Mouse (Mus musculus) embryonic facial prominence, embryonic 12.5 days (tissue): ENCODE data around the gene Mettl18. TPM values are rescaled to one million over a fixed set of nuclear protein-coding genes. Genes with fewer than 3 reads are reported as not detected.

Experiments
- ATAC-seq: fragments of 200-750 bp; cut with Nextera tagmentation; 2 replicates; pipeline ENCODE4 v1.8.0; 2017; ENCODE audit not compliant: insufficient number of reproducible peaks, insufficient read depth, low FRiP score, low TSS enrichment
- H3K27ac ChIP-seq: fragments of 300-500 bp; sonication (generic); 2 replicates; pipeline ENCODE4 v1.5.1; 2016; ENCODE audit warnings: mild to moderate bottlenecking
- H3K27me3 ChIP-seq: fragments of 300-500 bp; sonication (generic); 2 replicates; pipeline ENCODE4 v1.6.1; 2016; ENCODE audit warnings: mild to moderate bottlenecking, moderate library complexity
- H3K36me3 ChIP-seq: fragments of 300-500 bp; sonication (generic); 2 replicates; pipeline ENCODE4 v1.6.1; 2016; ENCODE audit warnings: mild to moderate bottlenecking
- H3K4me1 ChIP-seq: fragments of 300-500 bp; sonication (generic); 2 replicates; pipeline ENCODE4 v1.6.1; 2016
- H3K4me2 ChIP-seq: fragments of 300-500 bp; sonication (generic); replicated peaks from 2 replicates; pipeline ENCODE4 v1.6.1; 2016; ENCODE audit warnings: mild to moderate bottlenecking, moderate library complexity
- H3K4me3 ChIP-seq: fragments of 300-500 bp; sonication (generic); 2 replicates; pipeline ENCODE4 v1.5.1; 2016; ENCODE audit warnings: mild to moderate bottlenecking
- H3K9ac ChIP-seq: fragments of 300-500 bp; sonication (generic); 2 replicates; pipeline ENCODE4 v1.6.1; 2016; ENCODE audit warnings: mild to moderate bottlenecking, moderate library complexity
- H3K9me3 ChIP-seq: fragments of 300-500 bp; sonication (generic); 2 replicates; pipeline ENCODE4 v1.6.1; 2016; ENCODE audit warnings: mild to moderate bottlenecking, moderate library complexity
- whole genome bisulfite sequencing: fragments of 180-500 bp; shearing (Covaris S2); methylation state at CpG from one replicate; pipeline ENCODE4 v1.1.7; 2016; 5-methylcytosine and 5-hydroxymethylcytosine counted together
- polyA plus RNA-seq: library from polyadenylated mRNA; unstranded; fragments of >200 nt; fragmentation: Nextera tagmentation; extraction: Ambion mirVana; gene quantifications from 2 replicates; pipeline ENCODE4 v1.2.1, GENCODE M21; 2016

Mettl18 gene
- 9.2 and 10.3 TPM in 2 replicates for polyA plus RNA-seq

DNA sequence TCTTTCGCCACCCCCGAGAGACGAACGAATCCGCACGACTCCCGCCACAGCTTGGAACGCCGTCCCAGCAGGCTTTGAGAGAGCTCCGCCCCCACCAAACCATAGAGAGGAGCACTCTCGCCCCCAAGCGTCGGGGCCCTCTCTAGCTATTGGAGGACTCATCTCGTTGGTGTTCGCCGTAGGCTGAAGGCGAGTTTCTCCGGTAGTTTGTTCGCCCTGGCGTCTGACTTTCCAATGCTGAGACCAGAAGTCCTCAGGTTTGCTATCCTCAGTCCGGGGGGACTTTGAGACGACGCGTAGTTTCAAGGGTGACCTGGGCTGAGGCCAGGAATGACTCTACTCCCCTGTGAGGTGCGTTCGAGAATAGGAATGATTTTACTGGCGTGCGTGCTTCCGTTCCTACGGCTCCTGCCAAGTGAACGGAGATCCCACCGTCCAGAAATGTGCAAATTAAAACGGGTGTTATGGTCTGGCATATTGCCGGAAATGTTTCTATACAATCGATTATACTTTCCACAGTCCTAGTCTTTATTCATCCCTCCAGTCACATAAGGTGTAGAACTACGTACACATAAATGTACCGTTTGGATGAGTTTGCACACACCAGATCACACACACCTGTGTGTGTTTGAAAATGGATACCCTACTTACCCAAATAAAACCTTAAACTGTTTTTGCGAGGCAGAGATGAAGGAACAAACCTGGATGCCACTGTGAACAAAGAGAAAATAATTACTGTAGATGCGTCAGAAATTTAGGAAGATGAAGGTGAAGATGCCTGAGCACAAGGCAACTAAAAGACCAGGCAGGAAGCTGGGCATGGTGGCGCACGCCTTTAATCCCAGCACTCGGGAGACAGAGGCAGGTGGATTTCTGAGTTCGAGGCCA is at the start of gene Mettl18, which contains the start of gene BC055324:
TSS of gene Mettl18 (plus strand) at position 169 of the 888 bp plus-strand sequence.
TSS of gene BC055324 (minus strand) at position 76 of the 888 bp plus-strand sequence.
- Histone ChIP-seq H3K36me3 (no peaks in the 10 kb centered on the region; the same call in 1 of the 2 replicates), H3K9ac (peak within 1 kb of the TSS; percentile 81), H3K9me3 (no peaks in the 10 kb centered on the region), H3K4me3 (peak within 1 kb of the TSS; percentile 81), H3K4me1 (no peaks in the 10 kb centered on the region), H3K27me3 (no peaks in the 10 kb centered on the region), H3K4me2 (peak within 1 kb of the TSS; percentile 69), H3K27ac (peak within 1 kb of the TSS; percentile 78)
- peak; percentile 90 for ATAC-seq
- WGBS: 3% methylated on average over 43 of the region's 43 CpGs

DNA sequence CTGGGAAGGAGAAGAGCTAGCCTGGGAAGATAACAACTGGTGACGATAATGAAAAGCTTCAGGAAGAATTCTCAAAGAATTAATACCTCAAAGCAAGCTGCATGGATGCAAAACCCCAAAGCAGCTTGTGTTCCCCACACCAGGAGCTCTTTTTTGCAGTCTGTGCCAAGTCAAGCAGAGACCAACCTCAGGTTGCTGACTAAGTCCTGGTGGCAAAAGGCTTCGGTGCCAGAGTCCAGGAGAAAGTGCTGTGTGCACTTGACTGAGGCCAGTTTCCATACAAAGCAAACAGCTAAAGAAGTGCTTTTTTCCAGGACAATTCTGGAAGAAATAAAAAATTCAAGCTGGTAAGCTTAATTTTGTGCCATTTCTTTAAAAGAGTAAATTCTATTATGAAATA is 41.3 kb upstream of the Mettl18 start:
- 96% methylated on average over 2 of the region's 2 CpGs for WGBS
- Histone ChIP-seq H3K4me3 (no peak overlapping the region), H3K4me1 (no peaks in the 10 kb centered on the region), H3K4me2 (no peak overlapping the region), H3K9me3 (no peaks in the 10 kb centered on the region), H3K36me3 (peaks cover 75% of the 10 kb centered on the region), H3K27me3 (no peaks in the 10 kb centered on the region), H3K9ac (no peak overlapping the region), H3K27ac (no peak overlapping the region)
- no peak for ATAC-seq

DNA sequence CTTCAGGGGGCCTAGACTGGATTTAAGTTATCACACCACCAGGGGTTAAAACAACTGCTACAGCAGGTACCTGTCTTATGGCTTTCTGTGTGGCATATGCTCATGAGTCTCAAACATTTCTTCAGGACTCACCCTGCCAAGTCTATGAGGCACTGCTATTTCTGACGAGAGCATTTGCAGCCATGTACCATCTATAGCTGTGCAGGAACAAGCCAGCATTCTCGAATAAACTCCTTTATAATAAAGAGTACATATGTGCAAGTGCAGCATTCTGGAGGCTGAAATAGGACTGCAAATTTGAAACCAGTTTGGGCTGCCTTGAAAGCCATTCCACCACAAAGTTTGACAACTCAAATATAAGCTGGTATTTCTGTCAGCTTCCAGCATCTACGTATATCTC is 36.7 kb upstream of the Mettl18 start:
- H3K27me3 ChIP-seq: no peaks in the 10 kb centered on the region
- no peak for ATAC-seq
- H3K4me3 ChIP-seq: no peak overlapping the region
- no peak overlapping the region for H3K27ac ChIP-seq
- no peak overlapping the region for H3K9ac ChIP-seq
- no peaks in the 10 kb centered on the region for H3K9me3 ChIP-seq
- peaks cover 44% of the 10 kb centered on the region for H3K36me3 ChIP-seq
- H3K4me2 ChIP-seq: no peak overlapping the region
- no peaks in the 10 kb centered on the region for H3K4me1 ChIP-seq
- WGBS: 92% methylated on average over 3 of the region's 3 CpGs

DNA sequence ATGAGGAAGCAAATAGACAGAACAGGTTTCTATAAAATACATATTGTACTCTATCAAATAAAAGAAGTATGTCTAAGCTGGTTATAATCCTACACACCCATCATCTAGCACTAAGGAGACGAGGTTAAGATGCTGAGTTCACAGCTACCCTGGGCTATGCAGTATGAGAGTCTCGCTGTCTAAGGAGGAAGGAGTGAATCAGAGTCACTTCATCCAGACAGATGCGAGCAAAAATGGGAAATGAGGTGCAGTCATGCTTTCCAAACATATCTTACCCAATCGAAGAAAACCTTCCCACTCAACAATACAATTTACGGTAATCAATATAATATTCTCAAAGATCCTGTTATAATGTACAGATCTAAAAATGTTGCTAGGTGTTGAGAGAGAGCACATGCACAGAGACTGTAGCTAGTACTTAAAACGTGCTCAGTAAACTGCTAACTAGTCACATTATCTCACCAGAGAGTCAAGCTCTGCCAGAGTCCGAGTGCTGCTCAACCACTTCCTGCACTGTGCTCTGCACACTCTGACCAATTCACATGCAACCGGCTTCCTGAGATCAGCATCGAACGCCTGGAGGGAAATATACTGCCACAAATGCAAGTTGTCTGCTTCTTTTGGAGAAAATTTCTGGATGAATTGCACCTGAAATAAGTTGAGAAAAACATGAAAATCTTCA is 30.5 kb upstream of the Mettl18 start:
- WGBS: 92% methylated on average over 10 of the region's 10 CpGs
- peaks cover 28% of the 10 kb centered on the region for H3K36me3 ChIP-seq
- H3K4me1 ChIP-seq: no peaks in the 10 kb centered on the region
- H3K9ac ChIP-seq: no peak overlapping the region
- H3K4me3 ChIP-seq: no peak overlapping the region
- no peak overlapping the region for H3K4me2 ChIP-seq
- no peak overlapping the region for H3K27ac ChIP-seq
- ATAC-seq: no peak
- no peaks in the 10 kb centered on the region for H3K27me3 ChIP-seq
- no peaks in the 10 kb centered on the region for H3K9me3 ChIP-seq

DNA sequence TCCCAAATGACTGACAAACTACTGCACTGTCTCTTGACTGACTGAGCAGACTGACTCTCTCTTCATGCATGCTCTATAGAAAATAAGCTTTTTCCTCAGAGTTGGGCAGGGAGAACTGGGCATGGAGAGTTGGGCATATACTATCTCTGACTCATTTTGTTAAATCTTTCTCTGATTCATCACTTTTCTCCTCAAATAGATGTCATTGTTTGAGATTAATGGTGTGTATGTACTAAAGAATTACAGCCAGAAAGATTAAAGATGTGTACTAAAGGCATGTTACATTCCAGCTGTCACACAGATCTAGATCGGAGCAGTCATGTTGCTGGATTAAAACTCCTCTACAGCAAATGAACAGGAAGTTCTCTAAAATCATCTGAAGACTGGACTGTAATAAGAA is 20.2 kb upstream of the Mettl18 start:
- no peak overlapping the region for H3K9ac ChIP-seq
- H3K4me3 ChIP-seq: no peak overlapping the region
- H3K36me3 ChIP-seq: peaks cover 18% of the 10 kb centered on the region
- no peak overlapping the region for H3K27ac ChIP-seq
- no peaks in the 10 kb centered on the region for H3K4me1 ChIP-seq
- no peak overlapping the region for H3K4me2 ChIP-seq
- 90% methylated on average over 1 of the region's 1 CpGs for WGBS
- no peaks in the 10 kb centered on the region for H3K9me3 ChIP-seq
- ATAC-seq: no peak
- H3K27me3 ChIP-seq: no peaks in the 10 kb centered on the region

DNA sequence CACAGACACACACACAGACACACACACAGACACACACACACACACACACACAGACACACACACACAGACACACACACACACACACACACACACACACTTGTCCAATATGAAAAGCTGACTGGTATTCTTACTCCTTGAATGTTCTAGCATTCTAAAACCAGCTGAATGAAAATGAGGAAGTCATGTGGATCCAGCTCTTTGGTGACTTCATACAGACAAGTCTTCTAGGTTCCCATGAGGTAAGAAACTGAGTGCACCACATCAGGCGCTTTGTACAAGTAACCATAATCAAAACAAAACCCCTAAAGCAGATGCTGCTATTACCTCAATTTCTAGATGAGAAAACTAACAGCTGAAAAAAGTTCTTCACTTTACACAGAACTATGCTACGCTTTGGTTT is 19.6 kb upstream of the Mettl18 start:
- no peak for ATAC-seq
- no peak overlapping the region for H3K4me3 ChIP-seq
- H3K9me3 ChIP-seq: no peaks in the 10 kb centered on the region
- peaks cover 24% of the 10 kb centered on the region for H3K36me3 ChIP-seq
- no peaks in the 10 kb centered on the region for H3K27me3 ChIP-seq
- no peak overlapping the region for H3K4me2 ChIP-seq
- no peaks in the 10 kb centered on the region for H3K4me1 ChIP-seq
- no peak overlapping the region for H3K9ac ChIP-seq
- no peak overlapping the region for H3K27ac ChIP-seq
- WGBS: 90% methylated on average over 2 of the region's 2 CpGs

DNA sequence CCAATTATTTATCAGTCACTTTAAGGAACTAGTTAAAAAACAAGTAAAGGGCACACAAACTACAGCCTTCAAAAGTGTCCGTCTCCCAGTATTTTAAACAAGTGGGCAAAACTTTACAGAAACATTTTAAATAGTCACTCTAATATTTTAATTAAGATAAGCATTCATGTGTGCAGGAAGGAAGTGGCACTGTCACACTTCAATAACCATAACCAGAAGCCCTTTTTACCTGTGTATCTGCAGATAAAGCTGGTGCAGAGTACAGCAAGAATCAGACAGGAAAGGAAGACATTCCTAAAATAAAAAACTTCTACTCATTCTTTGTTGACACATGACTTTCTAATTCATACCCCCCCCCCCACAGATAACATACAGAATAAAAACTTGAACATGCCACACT is 18.2 kb upstream of the Mettl18 start:
- Histone ChIP-seq H3K4me2 (no peak overlapping the region), H3K27me3 (no peaks in the 10 kb centered on the region), H3K4me3 (no peak overlapping the region), H3K36me3 (peaks cover 29% of the 10 kb centered on the region), H3K9me3 (no peaks in the 10 kb centered on the region), H3K27ac (no peak overlapping the region), H3K4me1 (no peaks in the 10 kb centered on the region), H3K9ac (no peak overlapping the region)
- WGBS: 90% methylated on average over 1 of the region's 1 CpGs
- no peak for ATAC-seq

DNA sequence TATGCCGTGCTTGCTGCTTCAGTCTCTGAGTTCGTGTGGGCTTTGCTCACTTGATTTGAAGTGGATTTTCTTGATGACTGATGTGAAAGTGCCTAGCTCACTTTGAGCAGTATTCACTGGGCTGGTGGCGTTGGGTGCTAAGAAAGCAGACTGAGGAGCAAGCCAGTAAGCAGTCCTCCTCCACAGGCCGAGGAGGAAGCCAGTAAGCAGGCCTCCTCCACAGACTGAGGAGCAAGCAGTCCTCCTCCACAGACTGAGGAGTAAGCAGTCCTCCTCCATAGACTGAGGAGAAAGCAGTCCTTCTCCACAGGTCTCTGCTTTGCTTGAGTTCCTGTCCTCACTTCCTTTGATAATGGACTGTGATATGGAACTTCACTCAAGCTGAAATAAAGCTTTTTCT is 2.3 kb upstream of the Mettl18 start:
- ATAC-seq: no peak
- Histone ChIP-seq H3K9ac (no peak overlapping the region), H3K9me3 (no peaks in the 10 kb centered on the region), H3K27me3 (no peaks in the 10 kb centered on the region), H3K27ac (no peak overlapping the region), H3K4me3 (no peak overlapping the region), H3K36me3 (peaks cover 5% of the 10 kb centered on the region; the same call in 1 of the 2 replicates), H3K4me2 (no peak overlapping the region), H3K4me1 (no peaks in the 10 kb centered on the region)
- 82% methylated on average over 4 of the region's 4 CpGs for WGBS

DNA sequence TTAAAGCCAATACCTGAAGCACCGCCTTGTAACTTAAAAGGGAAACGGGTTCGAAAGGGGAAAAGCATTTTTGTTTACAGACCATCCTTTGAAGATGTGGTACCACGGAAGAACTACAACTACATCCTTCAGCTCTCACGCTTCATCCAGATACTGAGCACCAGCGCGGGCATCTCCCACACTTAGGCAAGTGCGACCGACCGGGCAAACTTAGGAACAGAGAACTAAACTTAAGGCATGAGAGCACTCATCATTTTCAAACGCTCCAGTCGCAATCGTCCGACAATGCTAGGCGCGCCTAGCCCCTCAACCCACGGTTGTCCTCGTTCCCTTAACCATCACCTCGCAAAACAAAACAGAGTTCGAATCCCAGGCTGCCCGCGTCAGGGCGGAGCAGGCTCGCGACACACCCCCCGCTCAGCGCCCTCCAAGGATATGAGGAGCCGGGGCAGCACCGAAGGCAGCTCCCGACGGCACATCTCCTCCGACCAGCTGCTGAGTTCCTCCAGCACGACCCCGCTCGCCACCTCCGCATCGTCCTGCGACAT is 442 bp upstream of the Mettl18 start:
- H3K27me3 ChIP-seq: no peaks in the 10 kb centered on the region
- peak overlapping the region; percentile 69 for H3K4me2 ChIP-seq
- no peaks in the 10 kb centered on the region for H3K4me1 ChIP-seq
- H3K9me3 ChIP-seq: no peaks in the 10 kb centered on the region
- H3K4me3 ChIP-seq: peak overlapping the region; percentile 81
- peak overlapping the region; percentile 54; the same call in 1 of the 2 replicates for H3K27ac ChIP-seq
- 1% methylated on average over 38 of the region's 38 CpGs for WGBS
- H3K9ac ChIP-seq: peak overlapping the region; percentile 81
- ATAC-seq: peak; percentile 61
- no peaks in the 10 kb centered on the region; the same call in 1 of the 2 replicates for H3K36me3 ChIP-seq

DNA sequence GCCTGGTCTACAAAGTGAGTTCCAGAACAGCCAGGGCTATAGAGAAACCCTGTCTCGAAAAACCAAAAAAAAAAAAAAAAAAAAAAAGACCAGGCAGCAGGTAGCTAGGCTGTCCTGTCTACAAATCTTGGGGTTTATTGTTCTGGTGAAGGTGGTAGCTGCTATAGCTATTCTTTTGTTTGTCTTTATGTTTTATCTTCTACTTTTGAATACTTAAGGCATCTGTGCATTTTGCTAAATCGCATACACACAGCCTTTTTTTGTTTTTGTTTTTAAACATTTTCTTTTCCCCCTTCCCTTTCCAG is 872 bp downstream of the Mettl18 start:
- ATAC-seq: no peak
- Histone ChIP-seq H3K9ac (peak overlapping the region; percentile 81; the same call in 1 of the 2 replicates), H3K9me3 (no peaks in the 10 kb centered on the region), H3K4me3 (peak overlapping the region; percentile 81; the same call in 1 of the 2 replicates), H3K27ac (no peak overlapping the region), H3K4me2 (peak overlapping the region; percentile 69), H3K36me3 (no peaks in the 10 kb centered on the region; the same call in 1 of the 2 replicates), H3K4me1 (no peaks in the 10 kb centered on the region), H3K27me3 (no peaks in the 10 kb centered on the region)
- 57% methylated on average over 2 of the region's 2 CpGs for WGBS

DNA sequence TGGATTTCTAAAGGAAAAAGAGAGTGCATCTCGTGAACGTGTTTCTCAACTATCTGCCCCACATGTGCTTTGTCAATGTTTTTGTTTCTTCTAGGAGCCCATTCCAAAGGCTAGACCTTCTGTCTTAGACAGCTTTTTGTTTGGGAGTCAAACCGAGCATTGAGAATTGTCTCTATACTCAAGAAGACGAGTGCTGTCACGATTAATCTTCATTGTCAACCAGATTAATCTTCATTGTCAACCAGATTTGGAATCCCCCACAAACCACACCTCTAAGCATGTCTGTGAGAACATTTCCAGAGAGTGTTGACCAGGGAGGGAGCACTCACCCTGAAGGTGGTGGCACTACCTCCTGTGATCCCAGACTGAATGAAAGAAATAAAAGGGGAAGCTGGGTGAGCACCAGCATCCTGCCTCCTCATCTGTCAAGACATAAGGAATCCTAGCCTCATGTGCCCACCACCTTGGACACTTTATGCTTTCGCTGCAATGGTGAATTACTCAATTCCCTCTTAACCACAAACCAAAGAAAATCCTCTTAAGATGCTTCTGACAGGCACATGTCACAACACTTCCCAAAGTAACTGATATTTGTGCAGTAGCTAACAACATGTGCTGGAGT is 7.3 kb downstream of the Mettl18 start:
- no peak overlapping the region for H3K27ac ChIP-seq
- ATAC-seq: no peak
- H3K4me3 ChIP-seq: no peak overlapping the region
- no peak overlapping the region for H3K9ac ChIP-seq
- WGBS: 62% methylated on average over 6 of the region's 6 CpGs
- H3K27me3 ChIP-seq: no peaks in the 10 kb centered on the region
- H3K9me3 ChIP-seq: no peaks in the 10 kb centered on the region
- no peaks in the 10 kb centered on the region for H3K36me3 ChIP-seq
- no peak overlapping the region for H3K4me2 ChIP-seq
- no peaks in the 10 kb centered on the region for H3K4me1 ChIP-seq
